Mouse (Mus musculus) embryo, embryonic 10.5 days (tissue): ENCODE measurements around the gene Il9r.

Experiments
- DNase-seq: peaks from one replicate; pipeline ENCODE4 v3.0.0-alpha.2; 2015; ENCODE audit warnings: low spot score

Il9r gene

GRCm38 (mm10) chr11:32157791-32158594 is 42.1 kb downstream of the Il9r start:
- DNase-seq = peak; percentile 27

GRCm38 (mm10) chr11:32156854-32157630 is 43.0 kb downstream of the Il9r start:
- DNase-seq = no peak

GRCm38 (mm10) chr11:32153216-32153615 is 46.9 kb downstream of the Il9r start:
- no peak for DNase-seq

- no peak for DNase-seq
These were observed 47.3 kb downstream of the Il9r start for GRCm38 (mm10) chr11:32152814-32153213.

GRCm38 (mm10) chr11:32151243-32151642 is 48.8 kb downstream of the Il9r start:
- no peak for DNase-seq

GRCm38 (mm10) chr11:32149605-32150004 is 50.5 kb downstream of the Il9r start:
- no peak for DNase-seq

- no peak for DNase-seq
These were observed 57.3 kb downstream of the Il9r start for GRCm38 (mm10) chr11:32142771-32143170.

GRCm38 (mm10) chr11:32141627-32142586 is 58.2 kb downstream of the Il9r start:
- DNase-seq = peak; percentile 33

- peak; percentile 87 for DNase-seq
These were observed 59.0 kb downstream of the Il9r start for GRCm38 (mm10) chr11:32141034-32141433.

- no peak for DNase-seq
These were observed 60.5 kb downstream of the Il9r start for GRCm38 (mm10) chr11:32139528-32139961.

- peak; percentile 27 for DNase-seq
These were observed 61.5 kb downstream of the Il9r start for GRCm38 (mm10) chr11:32138614-32138964.

GRCm38 (mm10) chr11:32137719-32138613 is 62.1 kb downstream of the Il9r start:
- peak; percentile 48 for DNase-seq
